Mouse (Mus musculus) limb, embryonic 14.5 days (tissue): Measurements from ENCODE around the gene Tlx2. TPM values are rescaled to one million over a fixed set of nuclear protein-coding genes. Genes with fewer than 3 reads are reported as not detected.

Experiments used
- ATAC-seq: fragments of 200-750 bp; cut with Nextera tagmentation; 2 replicates; pipeline ENCODE4 v1.8.0; 2017; ENCODE audit warnings: low read depth, moderate number of reproducible peaks, moderate TSS enrichment; ENCODE audit not compliant: low FRiP score
- DNase-seq: peaks from one replicate; pipeline ENCODE4 v3.0.0-alpha.2; 2015; ENCODE audit warnings: low spot score
- H3K27ac ChIP-seq: fragments of 300-500 bp; sonication (generic); replicated peaks from 2 replicates; pipeline ENCODE4 v1.5.1; 2014; ENCODE audit warnings: low read depth, mild to moderate bottlenecking, low read length, moderate library complexity, mixed read lengths
- H3K27me3 ChIP-seq: fragments of 300-500 bp; sonication (generic); 2 replicates; pipeline ENCODE4 v1.6.1; 2014; ENCODE audit warnings: low read length, mixed read lengths; ENCODE audit not compliant: control insufficient read depth, insufficient read depth
- H3K36me3 ChIP-seq: fragments of 300-500 bp; sonication (generic); 2 replicates; pipeline ENCODE4 v1.6.1; 2014; ENCODE audit warnings: mild to moderate bottlenecking, low read length, moderate library complexity, mixed read lengths; ENCODE audit not compliant: control insufficient read depth, insufficient read depth
- H3K4me1 ChIP-seq: fragments of 300-500 bp; sonication (generic); 2 replicates; pipeline ENCODE4 v1.6.1; 2014; ENCODE audit warnings: antibody characterized with exemption, low read length, mixed read lengths; ENCODE audit not compliant: control insufficient read depth, insufficient read depth
- H3K4me2 ChIP-seq: fragments of 300-500 bp; sonication (generic); replicated peaks from 2 replicates; pipeline ENCODE4 v1.6.1; 2014; ENCODE audit warnings: low read depth, mild to moderate bottlenecking, low read length, moderate library complexity; ENCODE audit not compliant: severe bottlenecking
- H3K4me3 ChIP-seq: fragments of 300-500 bp; sonication (generic); replicated peaks from 2 replicates; pipeline ENCODE4 v1.5.1; 2014; ENCODE audit warnings: low read length
- H3K9ac ChIP-seq: fragments of 300-500 bp; sonication (generic); 2 replicates; pipeline ENCODE4 v1.6.1; 2014; ENCODE audit warnings: mild to moderate bottlenecking, low read depth, low read length, moderate library complexity; ENCODE audit not compliant: severe bottlenecking
- H3K9me3 ChIP-seq: fragments of 300-500 bp; sonication (generic); 2 replicates; pipeline ENCODE4 v1.6.1; 2016; ENCODE audit warnings: low read length; ENCODE audit not compliant: control insufficient read depth
- POLR2A ChIP-seq: fragments of 200-500 bp; IDR thresholded peaks from 2 replicates; pipeline ENCODE4 v1.8.0; 2012; ENCODE audit warnings: inconsistent platforms, mild to moderate bottlenecking, moderate library complexity, borderline replicate concordance; ENCODE audit not compliant: insufficient read depth, insufficient read length; ENCODE audit errors: extremely low read depth
- WGBS: fragments of 180-500 bp; shearing (Covaris S2); extraction: QIAGEN DNeasy Blood & Tissue Kit; methylation state at CpG from one replicate; pipeline ENCODE4 v1.1.7; 2014; 5-methylcytosine and 5-hydroxymethylcytosine counted together
- polyA plus RNA-seq, 2 experiments: library from polyadenylated mRNA; depleted of rRNA in 1 of 2; stranded (reverse) in 1 of 2; unstranded in 1 of 2; fragments of >200 nt; fragmentation: Nextera tagmentation in 1 of 2; extraction: Ambion mirVana in 1 of 2; gene quantifications; 2 replicates each; pipeline versions ENCODE4 v1.2.1 to v1.2.3; 2012 to 2014

Tlx2 gene
- polyA plus RNA-seq, 2 experiments: 0.08 TPM; not detected in 1

- TF ChIP-seq POLR2A: no peak
- peak overlapping the region; percentile 89 for H3K9ac ChIP-seq
- no peaks in the 10 kb centered on the region for H3K9me3 ChIP-seq
- peak overlapping the region; percentile 88 for H3K4me2 ChIP-seq
- H3K27ac ChIP-seq: peak overlapping the region; percentile 88
- whole genome bisulfite sequencing: under 1% methylated on average over 26 of the region's 26 CpGs
- H3K27me3 ChIP-seq: no peaks in the 10 kb centered on the region
- H3K4me3 ChIP-seq: peak overlapping the region; percentile 96
- ATAC-seq: no peak
- H3K4me1 ChIP-seq: peaks cover 20% of the 10 kb centered on the region
- H3K36me3 ChIP-seq: peaks cover 34% of the 10 kb centered on the region
- no peak for DNase-seq
Observed at GRCm38 (mm10) chr6:83053136-83053960, 16.7 kb downstream of the Tlx2 start.

GRCm38 (mm10) chr6:83049367-83049766 lies 20.7 kb downstream of the Tlx2 start:
- WGBS: 59% methylated on average over 10 of the region's 10 CpGs
- no peak overlapping the region for H3K9ac ChIP-seq
- no peak overlapping the region for H3K4me2 ChIP-seq
- peaks cover 13% of the 10 kb centered on the region for H3K36me3 ChIP-seq
- H3K4me1 ChIP-seq: peaks cover 13% of the 10 kb centered on the region
- no peaks in the 10 kb centered on the region for H3K9me3 ChIP-seq
- no peak for DNase-seq
- TF ChIP-seq POLR2A: no peak
- H3K4me3 ChIP-seq: no peak overlapping the region
- no peak for ATAC-seq
- no peaks in the 10 kb centered on the region for H3K27me3 ChIP-seq
- H3K27ac ChIP-seq: no peak overlapping the region

- no peak for ATAC-seq
- H3K27me3 ChIP-seq: no peaks in the 10 kb centered on the region
- TF ChIP-seq POLR2A: no peak
- H3K9me3 ChIP-seq: no peaks in the 10 kb centered on the region
- DNase-seq: no peak
- no peak overlapping the region for H3K9ac ChIP-seq
- 80% methylated on average over 9 of the region's 9 CpGs for WGBS
- H3K27ac ChIP-seq: no peak overlapping the region
- no peak overlapping the region for H3K4me3 ChIP-seq
- H3K4me2 ChIP-seq: no peak overlapping the region
- 0 out of 2 replicates have a peak, but pooled peaks cover 4% of the 10 kb centered on the region for H3K36me3 ChIP-seq
- no peaks in the 10 kb centered on the region for H3K4me1 ChIP-seq
Observed at GRCm38 (mm10) chr6:83044742-83045141, 25.4 kb downstream of the Tlx2 start.

GRCm38 (mm10) chr6:83043993-83044392 lies 26.1 kb downstream of the Tlx2 start:
- Histone ChIP-seq H3K9me3 (no peaks in the 10 kb centered on the region), H3K27me3 (no peaks in the 10 kb centered on the region), H3K4me1 (no peaks in the 10 kb centered on the region), H3K4me2 (no peak overlapping the region), H3K36me3 (0 out of 2 replicates have a peak, but pooled peaks cover 4% of the 10 kb centered on the region), H3K27ac (no peak overlapping the region), H3K4me3 (no peak overlapping the region), H3K9ac (no peak overlapping the region)
- ATAC-seq (no peak), DNase-seq (no peak)
- 86% methylated on average over 5 of the region's 5 CpGs for WGBS
- no peak for TF ChIP-seq POLR2A

- Histone ChIP-seq H3K4me2 (no peak overlapping the region), H3K9ac (no peak overlapping the region)
Observed at GRCm38 (mm10) chr6:83043561-83043960, 26.5 kb downstream of the Tlx2 start.

More at GRCm38 (mm10) chr6:83043561-83043960, 26.5 kb downstream of the Tlx2 start:
- ATAC-seq: no peak
- no peak for TF ChIP-seq POLR2A
- 0 out of 2 replicates have a peak, but pooled peaks cover 4% of the 10 kb centered on the region for H3K36me3 ChIP-seq
- DNase-seq: no peak
- peaks cover 2% of the 10 kb centered on the region; the same call in 1 of the 2 replicates for H3K4me1 ChIP-seq
- no peaks in the 10 kb centered on the region for H3K27me3 ChIP-seq
- WGBS: 65% methylated on average over 6 of the region's 6 CpGs
- no peaks in the 10 kb centered on the region for H3K9me3 ChIP-seq
- no peak overlapping the region for H3K27ac ChIP-seq
- no peak overlapping the region for H3K4me3 ChIP-seq
